Mouse (Mus musculus) telencephalon, adult 2 months (tissue): Measurements from ENCODE around the gene Iqch.

Experiments used
- DNase-seq: peaks from one replicate; pipeline ENCODE4 v3.0.0-alpha.2; 2011; ENCODE audit warnings: low read depth, low spot score

Iqch gene

GRCm38 (mm10) chr9:63493746-63494145 is 108.5 kb downstream of the Iqch start:
- DNase-seq = no peak

GRCm38 (mm10) chr9:63492291-63492690 is 110.0 kb downstream of the Iqch start:
- no peak for DNase-seq

GRCm38 (mm10) chr9:63490521-63491307 is 111.6 kb downstream of the Iqch start:
- DNase-seq = peak; percentile 13

- no peak for DNase-seq
Measured at GRCm38 (mm10) chr9:63489156-63489555, 113.1 kb downstream of the Iqch start.

GRCm38 (mm10) chr9:63465561-63465960 is 136.7 kb downstream of the Iqch start:
- no peak for DNase-seq

- peak; percentile 54 for DNase-seq
Measured at GRCm38 (mm10) chr9:63462296-63462695, 140.0 kb downstream of the Iqch start.

- DNase-seq = no peak
Measured at GRCm38 (mm10) chr9:63456401-63456800, 145.9 kb downstream of the Iqch start.

GRCm38 (mm10) chr9:63454341-63454740 is 148.0 kb downstream of the Iqch start:
- DNase-seq = no peak

GRCm38 (mm10) chr9:63450531-63451030 is 151.7 kb downstream of the Iqch start:
- no peak for DNase-seq

- DNase-seq = no peak
Measured at GRCm38 (mm10) chr9:63443695-63444094, 158.6 kb downstream of the Iqch start.

GRCm38 (mm10) chr9:63430652-63431051 is 171.6 kb downstream of the Iqch start:
- no peak for DNase-seq

- DNase-seq = no peak
Measured at GRCm38 (mm10) chr9:63421096-63421736, 181.1 kb downstream of the Iqch start.

- DNase-seq = no peak
Measured at GRCm38 (mm10) chr9:63420396-63420795, 181.9 kb downstream of the Iqch start.

- DNase-seq = no peak
Measured at GRCm38 (mm10) chr9:63400176-63400575, 202.1 kb downstream of the Iqch start.

- no peak for DNase-seq
Measured at GRCm38 (mm10) chr9:63399463-63399815, 202.9 kb downstream of the Iqch start.

- DNase-seq = peak; percentile 83
Measured at GRCm38 (mm10) chr9:63398611-63399462, 203.5 kb downstream of the Iqch start, which contains the start of gene 2300009A05Rik. 2300009A05Rik (minus strand) TSS chr9:63399246.

- DNase-seq = peak; percentile 36
Measured at GRCm38 (mm10) chr9:63395612-63396011, 206.7 kb downstream of the Iqch start.

GRCm38 (mm10) chr9:63391307-63391706 is 211.0 kb downstream of the Iqch start:
- no peak for DNase-seq

GRCm38 (mm10) chr9:63382761-63383160 is 219.5 kb downstream of the Iqch start:
- DNase-seq = no peak

GRCm38 (mm10) chr9:63380326-63380725 is 222.0 kb downstream of the Iqch start:
- no peak for DNase-seq

GRCm38 (mm10) chr9:63378174-63378573 is 224.1 kb downstream of the Iqch start:
- no peak for DNase-seq
